Mouse (Mus musculus) activated CD4-positive, CD25-positive, alpha-beta regulatory T cell, adult 4 months (primary cell): Measurements from ENCODE around the gene Nucks1. TPM values are rescaled to one million over a fixed set of nuclear protein-coding genes. Genes with fewer than 3 reads are reported as not detected.

Source experiments
- ATAC-seq: one replicate; pipeline ENCODE4 v1.8.0; 2017
- polyA plus RNA-seq, 2 experiments: library from polyadenylated mRNA; unstranded; fragments of 100-300 nt; shearing (Covaris generic); gene quantifications; one replicate each; pipeline ENCODE4 v1.2.1; 2017

The Nucks1 gene
- polyA plus RNA-seq, 2 experiments from 2014 or later = 41.6 to 44.3 TPM

- ATAC-seq = no peak
Observed at GRCm38 (mm10) chr1:131968556-131968955, 58.2 kb downstream of the Nucks1 start.

GRCm38 (mm10) chr1:131968983-131969382 is 58.6 kb downstream of the Nucks1 start:
- no peak for ATAC-seq

- ATAC-seq = no peak
Observed at GRCm38 (mm10) chr1:131969825-131970224, 59.5 kb downstream of the Nucks1 start.

- ATAC-seq = no peak
Observed at GRCm38 (mm10) chr1:131970322-131970660, 60.0 kb downstream of the Nucks1 start.

- ATAC-seq = no peak
Observed at GRCm38 (mm10) chr1:131970661-131971520, 60.6 kb downstream of the Nucks1 start.

GRCm38 (mm10) chr1:131971771-131972497 is 61.6 kb downstream of the Nucks1 start:
- no peak for ATAC-seq

GRCm38 (mm10) chr1:131972498-131973334 is 62.4 kb downstream of the Nucks1 start:
- no peak for ATAC-seq

- ATAC-seq = no peak
Observed at GRCm38 (mm10) chr1:131973991-131974390, 63.7 kb downstream of the Nucks1 start.

GRCm38 (mm10) chr1:131976886-131977285 is 66.6 kb downstream of the Nucks1 start:
- ATAC-seq = no peak

GRCm38 (mm10) chr1:131980471-131980870 is 70.1 kb downstream of the Nucks1 start:
- no peak for ATAC-seq

GRCm38 (mm10) chr1:131981378-131982013 is 71.2 kb downstream of the Nucks1 start:
- peak; percentile 66 for ATAC-seq

GRCm38 (mm10) chr1:131982907-131983306 is 72.6 kb downstream of the Nucks1 start:
- ATAC-seq = peak; percentile 73

GRCm38 (mm10) chr1:131983806-131984205 is 73.5 kb downstream of the Nucks1 start:
- ATAC-seq = no peak

Other genes starting within 250 kb of the Nucks1 start
- gene Rab7b, start 221.8 kb upstream of the Nucks1 start, polyA plus RNA-seq = not detected
- not detected for gene Slc26a9, start 166.5 kb upstream of the Nucks1 start, polyA plus RNA-seq
- gene Pm20d1, start 113.2 kb upstream of the Nucks1 start, polyA plus RNA-seq = not detected
- 10 to 100 TPM; 15.0 to 17.9 TPM for gene Slc41a1, start 83.0 kb upstream of the Nucks1 start, polyA plus RNA-seq
- 10 to 100 TPM; 45.6 to 48.2 TPM for gene Rab29, start 43.3 kb upstream of the Nucks1 start, polyA plus RNA-seq
- gene Slc45a3, start 52.4 kb downstream of the Nucks1 start, polyA plus RNA-seq = not detected
- gene Elk4, start 97.1 kb downstream of the Nucks1 start, polyA plus RNA-seq = 10 to 100 TPM; 62.3 to 71.4 TPM
- gene Mfsd4a, start 157.5 kb downstream of the Nucks1 start, polyA plus RNA-seq = 10 to 100 TPM; 39.0 to 45.4 TPM
- gene Cdk18, start 229.2 kb downstream of the Nucks1 start, polyA plus RNA-seq = not detected